Mouse (Mus musculus) erythroblast, embryonic 14.5 days (primary cell): ENCODE measurements around the gene Sun2.

ENCODE experiments used
- GATA1 ChIP-seq: IDR thresholded peaks from 2 replicates; pipeline ENCODE4 v1.6.1; 2012; ENCODE audit warnings: low read length, inconsistent platforms, mixed read lengths
- TAL1 ChIP-seq: IDR thresholded peaks from 3 replicates; pipeline ENCODE4 v1.6.1; 2012; ENCODE audit warnings: low read length, inconsistent platforms, mixed read lengths

- TF ChIP-seq TAL1 (no peak), GATA1 (no peak)
Observed at GRCm38 (mm10) chr15:79687646-79688267, 54.6 kb downstream of the Sun2 start, which contains the start of gene Josd1.
